Mouse (Mus musculus) neural tube, embryonic 14.5 days (tissue): ENCODE results near the gene Ophn1. TPM values are rescaled to one million over a fixed set of nuclear protein-coding genes. Genes with fewer than 3 reads are reported as not detected.

Experiments used
- ATAC-seq: fragments of 200-750 bp; cut with Nextera tagmentation; 2 replicates; pipeline ENCODE4 v1.8.0; 2017; ENCODE audit warnings: low read depth, mild to moderate bottlenecking, moderate TSS enrichment, moderate library complexity
- H3K27ac ChIP-seq: fragments of 300-500 bp; sonication (generic); 2 replicates; pipeline ENCODE4 v1.5.1; 2014; ENCODE audit warnings: low read depth, mild to moderate bottlenecking, control low read depth, low read length, moderate library complexity, mixed read lengths
- H3K27me3 ChIP-seq: fragments of 300-500 bp; sonication (generic); 2 replicates; pipeline ENCODE4 v1.6.1; 2014; ENCODE audit warnings: low read length; ENCODE audit not compliant: control insufficient read depth, insufficient read depth
- H3K36me3 ChIP-seq: fragments of 300-500 bp; sonication (generic); 2 replicates; pipeline ENCODE4 v1.6.1; 2014; ENCODE audit warnings: low read length, mixed read lengths; ENCODE audit not compliant: control insufficient read depth, insufficient read depth
- H3K4me1 ChIP-seq: fragments of 300-500 bp; sonication (generic); 2 replicates; pipeline ENCODE4 v1.6.1; 2014; ENCODE audit warnings: low read length; ENCODE audit not compliant: control insufficient read depth, insufficient read depth
- H3K4me2 ChIP-seq: fragments of 300-500 bp; sonication (generic); 2 replicates; pipeline ENCODE4 v1.6.1; 2014; ENCODE audit warnings: mild to moderate bottlenecking, low read depth, low read length, control low read depth
- H3K4me3 ChIP-seq: fragments of 300-500 bp; sonication (generic); 2 replicates; pipeline ENCODE4 v1.5.1; 2014; ENCODE audit warnings: low read depth, low read length, control low read depth, mixed read lengths
- H3K9ac ChIP-seq: fragments of 300-500 bp; sonication (generic); replicated peaks from 2 replicates; pipeline ENCODE4 v1.6.1; 2014; ENCODE audit warnings: low read depth, mild to moderate bottlenecking, control low read depth, low read length, mixed read lengths
- H3K9me3 ChIP-seq: fragments of 300-500 bp; sonication (generic); 2 replicates; pipeline ENCODE4 v1.6.1; 2016; ENCODE audit warnings: low read length; ENCODE audit not compliant: control insufficient read depth
- WGBS: fragments of 180-500 bp; shearing (Covaris S2); extraction: QIAGEN DNeasy Blood & Tissue Kit; methylation state at CpG from one replicate; pipeline ENCODE4 v1.1.7; 2014; 5-methylcytosine and 5-hydroxymethylcytosine counted together
- polyA plus RNA-seq: library from polyadenylated mRNA; unstranded; fragments of >200 nt; fragmentation: Nextera tagmentation; extraction: Ambion mirVana; gene quantifications from 2 replicates; pipeline ENCODE4 v1.2.1, GENCODE M21; 2014

The Ophn1 gene
- polyA plus RNA-seq, 1 experiment from 2014 or later = 55.0 TPM

- Histone ChIP-seq H3K9ac (no peak overlapping the region), H3K4me1 (no peaks in the 10 kb centered on the region), H3K27ac (no peak overlapping the region), H3K4me2 (no peak overlapping the region), H3K9me3 (no peaks in the 10 kb centered on the region), H3K4me3 (no peak overlapping the region), H3K36me3 (no peaks in the 10 kb centered on the region), H3K27me3 (no peaks in the 10 kb centered on the region)
- ATAC-seq = no peak
- 88% methylated on average over 5 of the region's 5 CpGs for WGBS
These were observed 154.1 kb downstream of the Ophn1 start for GRCm38 (mm10) chrX:98736758-98737157.

GRCm38 (mm10) chrX:98722991-98723390, 167.8 kb downstream of the Ophn1 start:
- no peaks in the 10 kb centered on the region for H3K9me3 ChIP-seq
- H3K36me3 ChIP-seq = no peaks in the 10 kb centered on the region
- no peak for ATAC-seq
- no peak overlapping the region for H3K4me2 ChIP-seq
- H3K27ac ChIP-seq = no peak overlapping the region
- no peak overlapping the region for H3K4me3 ChIP-seq
- no peak overlapping the region for H3K9ac ChIP-seq
- H3K4me1 ChIP-seq = no peaks in the 10 kb centered on the region
- no peaks in the 10 kb centered on the region for H3K27me3 ChIP-seq
- WGBS = 79% methylated on average over 10 of the region's 10 CpGs

GRCm38 (mm10) chrX:98707766-98708165, 183.1 kb downstream of the Ophn1 start:
- no peaks in the 10 kb centered on the region for H3K36me3 ChIP-seq
- no peak for ATAC-seq

GRCm38 (mm10) chrX:98701635-98702034, 189.2 kb downstream of the Ophn1 start:
- no peaks in the 10 kb centered on the region for H3K9me3 ChIP-seq
- H3K36me3 ChIP-seq = no peaks in the 10 kb centered on the region
- no peak overlapping the region for H3K27ac ChIP-seq
- H3K4me2 ChIP-seq = no peak overlapping the region
- no peak overlapping the region for H3K4me3 ChIP-seq
- H3K9ac ChIP-seq = no peak overlapping the region
- 20% methylated on average over 4 of the region's 4 CpGs for WGBS
- H3K4me1 ChIP-seq = no peaks in the 10 kb centered on the region
- H3K27me3 ChIP-seq = no peaks in the 10 kb centered on the region
- peak; percentile 68; the same call in 1 of the 2 replicates for ATAC-seq

More at GRCm38 (mm10) chrX:98707766-98708165, 183.1 kb downstream of the Ophn1 start:
- Histone ChIP-seq H3K4me3 (no peak overlapping the region), H3K4me2 (no peak overlapping the region), H3K9ac (no peak overlapping the region), H3K27me3 (no peaks in the 10 kb centered on the region), H3K4me1 (no peaks in the 10 kb centered on the region), H3K9me3 (no peaks in the 10 kb centered on the region), H3K27ac (no peak overlapping the region)

- ATAC-seq = no peak
- Histone ChIP-seq H3K27me3 (no peaks in the 10 kb centered on the region), H3K4me3 (no peak overlapping the region), H3K4me2 (no peak overlapping the region), H3K9me3 (no peaks in the 10 kb centered on the region), H3K4me1 (no peaks in the 10 kb centered on the region), H3K36me3 (no peaks in the 10 kb centered on the region), H3K9ac (no peak overlapping the region), H3K27ac (no peak overlapping the region)
These were observed 208.2 kb downstream of the Ophn1 start for GRCm38 (mm10) chrX:98682603-98683002.

- no peak overlapping the region for H3K4me2 ChIP-seq
- WGBS = 73% methylated on average over 2 of the region's 2 CpGs
- no peak overlapping the region for H3K4me3 ChIP-seq
- H3K9me3 ChIP-seq = no peaks in the 10 kb centered on the region
- no peak overlapping the region for H3K27ac ChIP-seq
- no peak overlapping the region for H3K9ac ChIP-seq
- no peaks in the 10 kb centered on the region for H3K4me1 ChIP-seq
- H3K36me3 ChIP-seq = no peaks in the 10 kb centered on the region
- H3K27me3 ChIP-seq = no peaks in the 10 kb centered on the region
- no peak for ATAC-seq
These were observed 209.5 kb downstream of the Ophn1 start for GRCm38 (mm10) chrX:98681281-98681680.

GRCm38 (mm10) chrX:98670988-98671387, 219.8 kb downstream of the Ophn1 start:
- H3K4me3 ChIP-seq = no peak overlapping the region
- H3K27me3 ChIP-seq = no peaks in the 10 kb centered on the region
- H3K9me3 ChIP-seq = no peaks in the 10 kb centered on the region
- H3K9ac ChIP-seq = no peak overlapping the region
- H3K36me3 ChIP-seq = no peaks in the 10 kb centered on the region
- no peak overlapping the region for H3K27ac ChIP-seq
- no peaks in the 10 kb centered on the region for H3K4me1 ChIP-seq
- H3K4me2 ChIP-seq = no peak overlapping the region
- ATAC-seq = no peak

GRCm38 (mm10) chrX:98651431-98651830, 239.4 kb downstream of the Ophn1 start:
- Histone ChIP-seq H3K27me3 (no peaks in the 10 kb centered on the region), H3K4me2 (no peak overlapping the region), H3K4me3 (no peak overlapping the region), H3K9ac (no peak overlapping the region), H3K9me3 (no peaks in the 10 kb centered on the region), H3K4me1 (no peaks in the 10 kb centered on the region), H3K36me3 (no peaks in the 10 kb centered on the region), H3K27ac (no peak overlapping the region)
- ATAC-seq = no peak

- Histone ChIP-seq H3K27ac (no peak overlapping the region), H3K36me3 (no peaks in the 10 kb centered on the region), H3K9me3 (no peaks in the 10 kb centered on the region), H3K27me3 (no peaks in the 10 kb centered on the region), H3K4me3 (no peak overlapping the region), H3K4me2 (no peak overlapping the region), H3K9ac (no peak overlapping the region), H3K4me1 (no peaks in the 10 kb centered on the region)
- WGBS = 49% methylated on average over 3 of the region's 3 CpGs
- ATAC-seq = no peak
These were observed 262.0 kb downstream of the Ophn1 start for GRCm38 (mm10) chrX:98628666-98629404.
